Mouse (Mus musculus) CH12.LX (cell line): ENCODE results near the gene Gm5294. TPM values are rescaled to one million over a fixed set of nuclear protein-coding genes. Genes with fewer than 3 reads are reported as not detected.

Source experiments
- DNase-seq: peaks from one replicate; pipeline ENCODE4 v3.0.0-alpha.2; 2013; ENCODE audit errors: extremely low read depth
- H3K27ac ChIP-seq: 2 replicates; pipeline ENCODE4 v1.5.1; 2012; ENCODE audit warnings: low read depth, mild to moderate bottlenecking, control low read depth, moderate library complexity; ENCODE audit not compliant: insufficient read depth
- H3K27me3 ChIP-seq: replicated peaks from 2 replicates; pipeline ENCODE3; 2012; ENCODE audit warnings: inconsistent platforms
- H3K36me3 ChIP-seq, 2 experiments: replicated peaks in 1 of 2; 2 replicates each; pipeline versions ENCODE3 to v1.6.1; 2012; ENCODE audit warnings: inconsistent platforms in 1 of 2, low read length in 1 of 2, mild to moderate bottlenecking in 1 of 2, mixed read lengths in 1 of 2, moderate library complexity in 1 of 2; ENCODE audit not compliant: control insufficient read depth in 1 of 2, insufficient read depth in 1 of 2
- H3K4me1 ChIP-seq, 2 experiments: 2 replicates each; pipeline ENCODE4 v1.6.1; 2012; ENCODE audit warnings: inconsistent platforms in 1 of 2, moderate library complexity in 1 of 2; ENCODE audit not compliant: insufficient read depth in 2 of 2, control insufficient read depth in 1 of 2
- H3K4me2 ChIP-seq: 2 replicates; pipeline ENCODE4 v1.6.1; 2012; ENCODE audit warnings: low read depth, mild to moderate bottlenecking, control low read depth; ENCODE audit not compliant: poor library complexity, insufficient read depth, severe bottlenecking
- H3K4me3 ChIP-seq, 3 experiments: fragments of 150-350 bp in 1 of 3; sonication (generic) in 1 of 3; replicated peaks in 1 of 3; 2 replicates each; pipeline versions ENCODE3 to v1.5.1; 2011 to 2012; ENCODE audit warnings: low read depth in 2 of 3, low read length in 2 of 3, mild to moderate bottlenecking in 2 of 3, moderate library complexity in 2 of 3, control low read depth in 1 of 3, improper control_type of control experiment in 1 of 3, inconsistent platforms in 1 of 3, mixed read lengths in 1 of 3; ENCODE audit not compliant: poor library complexity in 1 of 3
- H3K79me2 ChIP-seq: replicated peaks from 2 replicates; pipeline ENCODE4 v1.6.1; 2012; ENCODE audit warnings: mild to moderate bottlenecking, moderate library complexity; ENCODE audit not compliant: control insufficient read depth, poor library complexity, insufficient read depth, severe bottlenecking; ENCODE audit errors: extremely low read depth
- H3K9ac ChIP-seq: 2 replicates; pipeline ENCODE4 v1.6.1; 2012; ENCODE audit warnings: low read depth, mild to moderate bottlenecking, control low read depth, moderate library complexity; ENCODE audit not compliant: insufficient read depth
- H3K9me3 ChIP-seq: replicated peaks from 2 replicates; pipeline ENCODE3; 2012; ENCODE audit warnings: low read length, inconsistent platforms, mixed read lengths
- BHLHE40 ChIP-seq: IDR thresholded peaks from 2 replicates; pipeline ENCODE4 v1.6.1; 2011; ENCODE audit warnings: mild to moderate bottlenecking, low read depth, low read length, improper control_type of control experiment
- CHD1 ChIP-seq: IDR thresholded peaks from 2 replicates; pipeline ENCODE4 v1.6.1; 2012; ENCODE audit warnings: low read depth, low read length, improper control_type of control experiment, inconsistent platforms
- CHD2 ChIP-seq: IDR thresholded peaks from 2 replicates; pipeline ENCODE4 v1.6.1; 2011; ENCODE audit warnings: low read length, improper control_type of control experiment
- CTCF ChIP-seq, 2 experiments: IDR thresholded peaks in 1 of 2; conservative IDR thresholded peaks in 1 of 2; 2 replicates each; pipeline ENCODE4 v1.5.1; 2011 to 2012; ENCODE audit warnings: low read depth in 2 of 2, low read length in 2 of 2, improper control_type of control experiment in 1 of 2, inconsistent platforms in 1 of 2, mild to moderate bottlenecking in 1 of 2, moderate library complexity in 1 of 2
- ETS1 ChIP-seq: conservative IDR thresholded peaks from 2 replicates; pipeline ENCODE4 v1.6.1; 2012; ENCODE audit warnings: low read depth, mild to moderate bottlenecking, inconsistent platforms, low read length, improper control_type of control experiment, moderate library complexity
- GABPA ChIP-seq: IDR thresholded peaks from 2 replicates; pipeline ENCODE4 v1.6.1; 2012; ENCODE audit warnings: low read depth, low read length, improper control_type of control experiment, inconsistent platforms; ENCODE audit not compliant: insufficient replicate concordance
- IRF4 ChIP-seq: IDR thresholded peaks from 2 replicates; pipeline ENCODE4 v1.6.1; 2014; ENCODE audit warnings: low read depth, mild to moderate bottlenecking, inconsistent platforms, low read length, improper control_type of control experiment
- JUN ChIP-seq: IDR thresholded peaks from 2 replicates; pipeline ENCODE4 v1.6.1; 2011; ENCODE audit warnings: low read depth, mild to moderate bottlenecking, low read length, improper control_type of control experiment, moderate library complexity; ENCODE audit not compliant: insufficient read depth
- KAT2A ChIP-seq: IDR thresholded peaks from 2 replicates; pipeline ENCODE4 v1.6.1; 2012; ENCODE audit warnings: low read length, improper control_type of control experiment, inconsistent platforms; ENCODE audit not compliant: insufficient replicate concordance
- MAFK ChIP-seq: IDR thresholded peaks from 2 replicates; pipeline ENCODE4 v1.6.1; 2011; ENCODE audit warnings: low read length, improper control_type of control experiment; ENCODE audit not compliant: insufficient replicate concordance
- MAX ChIP-seq: IDR thresholded peaks from 2 replicates; pipeline ENCODE4 v1.6.1; 2011; ENCODE audit warnings: low read length, improper control_type of control experiment
- MAZ ChIP-seq: IDR thresholded peaks from 2 replicates; pipeline ENCODE4 v1.6.1; 2012; ENCODE audit warnings: low read depth, mild to moderate bottlenecking, inconsistent platforms, low read length, improper control_type of control experiment, moderate library complexity
- PAX5 ChIP-seq: IDR thresholded peaks from 2 replicates; pipeline ENCODE4 v1.6.1; 2012; ENCODE audit warnings: low read length, inconsistent platforms, mixed read lengths
- POLR2A ChIP-seq: IDR thresholded peaks from 2 replicates; pipeline ENCODE4 v1.6.1; 2011; ENCODE audit warnings: low read depth, mild to moderate bottlenecking, improper control_type of control experiment, low read length
- POLR2AphosphoS2 ChIP-seq: IDR thresholded peaks from 2 replicates; pipeline ENCODE4 v1.6.1; 2011; ENCODE audit warnings: low read depth, low read length, improper control_type of control experiment
- RAD21 ChIP-seq: IDR thresholded peaks from 2 replicates; pipeline ENCODE4 v1.6.1; 2011; ENCODE audit warnings: low read depth, mild to moderate bottlenecking, low read length, improper control_type of control experiment, moderate library complexity
- SMC3 ChIP-seq: IDR thresholded peaks from 2 replicates; pipeline ENCODE4 v1.6.1; 2011; ENCODE audit warnings: low read depth, low read length, improper control_type of control experiment
- TCF12 ChIP-seq: IDR thresholded peaks from 2 replicates; pipeline ENCODE4 v1.6.1; 2014; ENCODE audit warnings: low read depth, mild to moderate bottlenecking, inconsistent platforms, low read length, improper control_type of control experiment
- USF1 ChIP-seq: IDR thresholded peaks from 2 replicates; pipeline ENCODE4 v1.6.1; 2014; ENCODE audit warnings: low read depth, mild to moderate bottlenecking, inconsistent platforms, low read length, improper control_type of control experiment
- USF2 ChIP-seq: conservative IDR thresholded peaks from 2 replicates; pipeline ENCODE4 v1.6.1; 2011; ENCODE audit warnings: low read depth, low read length, improper control_type of control experiment
- ZC3H11A ChIP-seq: IDR thresholded peaks from 2 replicates; pipeline ENCODE4 v1.6.1; 2012; ENCODE audit warnings: low read depth, mild to moderate bottlenecking, inconsistent platforms, low read length, improper control_type of control experiment
- ZKSCAN1 ChIP-seq: IDR thresholded peaks from 2 replicates; pipeline ENCODE4 v1.6.1; 2012; ENCODE audit warnings: low read depth, inconsistent platforms, low read length, improper control_type of control experiment, borderline replicate concordance
- ZNF384 ChIP-seq: IDR thresholded peaks from 2 replicates; pipeline ENCODE4 v1.6.1; 2012; ENCODE audit warnings: low read depth, low read length, improper control_type of control experiment, inconsistent platforms
- dilution Hi-C: fragments of 300-500 bp; cut with MboI; formaldehyde crosslinking; loops from 2 replicates; pipeline ENCODE4 v1.14.3; 2020; ENCODE audit warnings: low sequenced_read_pairs; ENCODE audit not compliant: extremely low pct_unique_long_range_greater_than_20kb, extremely low pct_ligation_motif_present
- in situ Hi-C: fragments of 300-500 bp; cut with MboI; formaldehyde crosslinking; loops from 3 replicates; pipeline ENCODE4 v1.14.3; 2019; ENCODE audit warnings: low sequenced_read_pairs, low pct_ligation_motif_present, low pct_unique_long_range_greater_than_20kb, mixed read lengths
- polyA plus RNA-seq: library from polyadenylated mRNA; unstranded; fragments of >175 nt; gene quantifications from 2 replicates; pipeline ENCODE4 v1.2.1, GENCODE M21; 2012; ENCODE audit warnings: low read depth; ENCODE audit not compliant: insufficient read length
- total RNA-seq, 2 experiments: library from RNA; depleted of rRNA; stranded (reverse); fragments of 300-350 nt in 1 of 2; fragments of >200 nt in 1 of 2; gene quantifications; 2 replicates each; pipeline ENCODE4 v1.2.3; 2012 to 2014

Gm5294 gene
- total and polyA plus RNA-seq, 3 experiments = not detected

GRCm38 (mm10) chr5:138834910-138835309, 15.0 kb downstream of the Gm5294 start:
- dilution Hi-C loops (no loop called here), in situ Hi-C loops (no loop called here)
- Histone ChIP-seq H3K9ac (no peak overlapping the region), H3K4me1 (peaks cover 0 to 3% of the 10 kb centered on the region in 2 experiments; a peak in 1 of 4 replicates), H3K27ac (no peak overlapping the region), H3K4me3 (no peak overlapping the region), H3K27me3 (no peaks in the 10 kb centered on the region), H3K9me3 (no peaks in the 10 kb centered on the region), H3K4me2 (no peak overlapping the region), H3K79me2 (no peaks in the 10 kb centered on the region), H3K36me3 (no peaks in the 10 kb centered on the region)
- no peak for DNase-seq
- TF ChIP-seq ZNF384 (no peak), PAX5 (no peak), TCF12 (no peak), JUN (no peak), MAFK (no peak), CTCF (conservative IDR thresholded peaks at IDR 0.05 in 1 of 2, IDR thresholded peaks at IDR 0.05 in 1 of 2; ENCODE audit: low read depth in 2 of 2, low read length in 2 of 2) (no peak), GABPA (no peak), MAX (no peak), CHD2 (no peak), BHLHE40 (no peak), RAD21 (no peak), ZC3H11A (no peak), IRF4 (no peak)

GRCm38 (mm10) chr5:138840981-138841380, 21.1 kb downstream of the Gm5294 start:
- dilution Hi-C loops = no loop called here
- no peak overlapping the region for H3K4me2 ChIP-seq
- H3K4me1 ChIP-seq = no peaks in the 10 kb centered on the region
- in situ Hi-C loops = no loop called here
- H3K9ac ChIP-seq = no peak overlapping the region
- no peak for TF ChIP-seq TCF12
- TF ChIP-seq IRF4 = no peak
- no peak for TF ChIP-seq POLR2A
- no peak for TF ChIP-seq KAT2A
- TF ChIP-seq ETS1 = no peak
- TF ChIP-seq MAX = no peak
- TF ChIP-seq MAZ = no peak
- TF ChIP-seq PAX5 = no peak
- no peak for TF ChIP-seq POLR2AphosphoS2
- no peak for TF ChIP-seq USF2
- no peak for TF ChIP-seq USF1
- no peak for TF ChIP-seq SMC3
- no peak for TF ChIP-seq CHD1
- no peak for TF ChIP-seq ZKSCAN1
- TF ChIP-seq ZC3H11A = no peak
- no peaks in the 10 kb centered on the region for H3K27me3 ChIP-seq
- no peak for DNase-seq
- no peak overlapping the region for H3K4me3 ChIP-seq
- no peaks in the 10 kb centered on the region for H3K79me2 ChIP-seq
- no peak overlapping the region for H3K27ac ChIP-seq
- H3K9me3 ChIP-seq = peaks cover 4% of the 10 kb centered on the region
- no peaks in the 10 kb centered on the region for H3K36me3 ChIP-seq
